Mouse (Mus musculus): ENCODE results near the gene Snx3. TPM values are rescaled to one million over a fixed set of nuclear protein-coding genes. Genes with fewer than 3 reads are reported as not detected.
A peak's percentile ranks its signal among the peaks of the same experiment; 100 is the strongest.

Gene Snx3
- polyA plus RNA-seq, 1 experiment: 269 TPM

- DNase-seq (ENCODE audit: low read depth): no peak
- TF ChIP-seq POLR2A (IDR thresholded peaks at IDR 0.05; ENCODE audit: borderline replicate concordance, extremely low read depth, insufficient read depth, insufficient read length, poor library complexity, severe bottlenecking): no peak
- TF ChIP-seq CTCF (IDR thresholded peaks at IDR 0.05; ENCODE audit: borderline replicate concordance, extremely low read depth, insufficient read depth, insufficient read length): no peak
Observed at GRCm38 (mm10) chr10:42580131-42580950, 78.5 kb downstream of the Snx3 start.

- TF ChIP-seq CTCF (IDR thresholded peaks at IDR 0.05; ENCODE audit: borderline replicate concordance, extremely low read depth, insufficient read depth, insufficient read length) (no peak), POLR2A (IDR thresholded peaks at IDR 0.05; ENCODE audit: borderline replicate concordance, extremely low read depth, insufficient read depth, insufficient read length, poor library complexity, severe bottlenecking) (no peak)
- DNase-seq (ENCODE audit: low read depth): no peak
Observed at GRCm38 (mm10) chr10:42580951-42581277, 79.1 kb downstream of the Snx3 start.

GRCm38 (mm10) chr10:42581694-42582565 lies 80.1 kb downstream of the Snx3 start:
- no peak for TF ChIP-seq CTCF (IDR thresholded peaks at IDR 0.05; ENCODE audit: borderline replicate concordance, extremely low read depth, insufficient read depth, insufficient read length)
- TF ChIP-seq POLR2A (IDR thresholded peaks at IDR 0.05; ENCODE audit: borderline replicate concordance, extremely low read depth, insufficient read depth, insufficient read length, poor library complexity, severe bottlenecking): no peak
- peak; percentile 78 for DNase-seq (ENCODE audit: low read depth)

GRCm38 (mm10) chr10:42582566-42583110 lies 80.8 kb downstream of the Snx3 start:
- TF ChIP-seq CTCF (IDR thresholded peaks at IDR 0.05; ENCODE audit: borderline replicate concordance, extremely low read depth, insufficient read depth, insufficient read length) (no peak), POLR2A (IDR thresholded peaks at IDR 0.05; ENCODE audit: borderline replicate concordance, extremely low read depth, insufficient read depth, insufficient read length, poor library complexity, severe bottlenecking) (no peak)
- DNase-seq (ENCODE audit: low read depth): no peak

GRCm38 (mm10) chr10:42583157-42583872 lies 81.5 kb downstream of the Snx3 start, which contains the start of the genes Nr2e1 and Ostm1:
Nr2e1 (minus strand) TSS chr10:42583632.
Ostm1 (plus strand) TSS chr10:42583822.
- DNase-seq (ENCODE audit: low read depth): peak; percentile 97
- TF ChIP-seq CTCF (IDR thresholded peaks at IDR 0.05; ENCODE audit: borderline replicate concordance, extremely low read depth, insufficient read depth, insufficient read length): peak; percentile 13; the same call in 1 of the 2 replicates
- peak; percentile 18; the same call in 1 of the 2 replicates for TF ChIP-seq POLR2A (IDR thresholded peaks at IDR 0.05; ENCODE audit: borderline replicate concordance, extremely low read depth, insufficient read depth, insufficient read length, poor library complexity, severe bottlenecking)

DNA sequence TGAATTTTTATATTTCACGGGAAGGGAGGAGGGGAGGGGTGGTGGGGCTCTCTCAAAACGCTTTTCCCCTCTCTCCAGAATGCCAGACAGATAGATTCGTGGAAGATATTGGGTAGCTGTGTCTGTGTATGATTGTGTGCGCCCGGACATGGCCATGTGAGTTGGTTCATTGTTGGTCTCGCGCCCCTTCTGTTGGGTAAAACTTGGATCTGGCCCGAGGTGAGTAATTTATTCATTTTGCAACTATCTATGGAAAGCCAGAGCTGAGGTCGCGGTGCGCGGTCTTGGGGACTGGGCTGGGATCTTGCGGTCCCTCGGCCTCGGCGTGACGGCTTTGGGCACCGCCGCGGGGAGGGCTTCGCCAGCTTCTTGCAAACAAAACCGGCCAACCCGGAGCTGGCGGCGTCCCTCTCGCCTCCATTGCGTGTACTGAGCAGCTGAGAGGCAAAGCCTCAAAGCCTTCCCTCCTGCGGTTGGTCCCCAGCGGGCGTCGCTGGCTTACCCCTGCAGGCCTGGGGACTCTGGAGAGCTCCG lies 82.1 kb downstream of the Snx3 start:
- DNase-seq (ENCODE audit: low read depth): peak; percentile 70
- TF ChIP-seq POLR2A (IDR thresholded peaks at IDR 0.05; ENCODE audit: borderline replicate concordance, extremely low read depth, insufficient read depth, insufficient read length, poor library complexity, severe bottlenecking) (0 out of 2 replicates have a peak, but pooled peaks have one; percentile 19), CTCF (IDR thresholded peaks at IDR 0.05; ENCODE audit: borderline replicate concordance, extremely low read depth, insufficient read depth, insufficient read length) (no peak)

GRCm38 (mm10) chr10:42584436-42584983 lies 82.7 kb downstream of the Snx3 start:
- TF ChIP-seq CTCF (IDR thresholded peaks at IDR 0.05; ENCODE audit: borderline replicate concordance, extremely low read depth, insufficient read depth, insufficient read length) (no peak), POLR2A (IDR thresholded peaks at IDR 0.05; ENCODE audit: borderline replicate concordance, extremely low read depth, insufficient read depth, insufficient read length, poor library complexity, severe bottlenecking) (no peak)
- no peak for DNase-seq (ENCODE audit: low read depth)

Other genes starting within 250 kb of the Snx3 start
- gene Foxo3, start 225.3 kb upstream of the Snx3 start, polyA plus RNA-seq (2012; rRNA removed): 9.5 and 14.6 TPM in 2 replicates
- 4.4 and 4.9 TPM in 2 replicates for gene Afg1l, start 23.5 kb upstream of the Snx3 start, polyA plus RNA-seq (2012; rRNA removed)
- gene Nr2e1, start 81.6 kb downstream of the Snx3 start, polyA plus RNA-seq (2012; rRNA removed): 14.6 and 34.7 TPM in 2 replicates
- 29.2 and 37.4 TPM in 2 replicates for gene Ostm1, start 81.8 kb downstream of the Snx3 start, polyA plus RNA-seq (2012; rRNA removed)